Mouse (Mus musculus): ENCODE measurements at regions not wholly inside any gene's neighbourhood (a gene's known extent, or its start where the extent isn't known, plus 50 kb on each side); places are given as distances from the start of the nearest gene placed in this dataset.

- Histone ChIP-seq H3K4me2 (no peak overlapping the region), H3K4me1 (replicated peaks) (no peaks in the 10 kb centered on the region), H3K27ac (replicated peaks) (no peak overlapping the region), H3K4me3 (no peak overlapping the region), H3K27me3 (no peaks in the 10 kb centered on the region), H3K9ac (no peak overlapping the region), H3K9me3 (no peaks in the 10 kb centered on the region), H3K36me3 (no peaks in the 10 kb centered on the region)
- ATAC-seq (ENCODE audit: low read depth), result no peak
- 79% methylated on average over 5 of the region's 5 CpGs for WGBS
Measured at GRCm38 (mm10) chr3:9200156-9200555, 409.7 kb downstream of the Zfp704 start.

DNA sequence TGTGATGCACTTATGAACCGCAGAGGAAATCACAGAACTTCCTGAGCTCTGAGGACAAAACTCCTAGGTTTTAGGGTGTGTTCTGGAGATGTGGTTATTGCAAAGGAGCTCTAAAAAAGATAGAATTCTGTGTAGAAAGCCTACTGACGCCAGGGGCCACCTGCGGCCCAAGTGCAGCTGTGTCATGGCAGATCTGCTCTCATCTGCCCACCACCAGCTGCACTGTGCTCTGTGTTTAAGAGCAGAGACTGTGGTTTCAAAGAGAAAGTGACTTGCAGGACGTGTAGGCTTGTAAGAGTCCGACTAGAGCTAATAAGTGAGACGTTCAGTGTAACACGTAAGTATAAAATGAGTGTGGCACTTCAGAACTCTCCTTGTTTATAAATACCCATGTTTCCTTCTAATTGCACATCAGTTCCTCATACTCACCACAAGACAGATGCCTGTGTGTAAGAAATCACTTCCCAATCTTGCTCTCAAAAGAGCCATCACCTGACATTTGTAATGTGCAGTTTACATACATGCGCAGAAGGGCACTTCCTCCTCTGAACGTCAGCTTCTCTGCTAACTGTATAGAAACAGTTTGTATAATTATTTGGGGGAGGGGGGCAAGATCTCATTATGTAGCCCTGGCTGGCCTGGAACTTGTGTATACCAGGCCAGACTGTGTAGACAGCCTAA, 411.1 kb downstream of the Zfp704 start:
- no peak overlapping the region for H3K9ac ChIP-seq
- no peak overlapping the region for H3K27ac ChIP-seq (replicated peaks)
- ATAC-seq (ENCODE audit: low read depth), result no peak
- no peaks in the 10 kb centered on the region for H3K4me1 ChIP-seq (replicated peaks)
- no peak overlapping the region for H3K4me2 ChIP-seq
- H3K36me3 ChIP-seq, result no peaks in the 10 kb centered on the region
- H3K9me3 ChIP-seq, result no peaks in the 10 kb centered on the region
- WGBS, result 86% methylated on average over 9 of the region's 9 CpGs
- H3K4me3 ChIP-seq, result no peak overlapping the region
- no peaks in the 10 kb centered on the region for H3K27me3 ChIP-seq

GRCm38 (mm10) chr3:9195781-9196180, 414.1 kb downstream of the Zfp704 start:
- H3K4me2 ChIP-seq, result no peak overlapping the region
- H3K9ac ChIP-seq, result no peak overlapping the region
- no peaks in the 10 kb centered on the region for H3K9me3 ChIP-seq
- 82% methylated on average over 8 of the region's 8 CpGs for WGBS
- no peak overlapping the region for H3K27ac ChIP-seq (replicated peaks)
- no peak for ATAC-seq (ENCODE audit: low read depth)
- no peaks in the 10 kb centered on the region for H3K36me3 ChIP-seq
- no peaks in the 10 kb centered on the region for H3K27me3 ChIP-seq
- H3K4me1 ChIP-seq (replicated peaks), result no peaks in the 10 kb centered on the region
- no peak overlapping the region for H3K4me3 ChIP-seq

GRCm38 (mm10) chr3:9189366-9190287, 420.3 kb downstream of the Zfp704 start:
- Histone ChIP-seq H3K4me2 (no peak overlapping the region), H3K9me3 (no peaks in the 10 kb centered on the region), H3K4me1 (replicated peaks) (no peaks in the 10 kb centered on the region), H3K9ac (no peak overlapping the region), H3K36me3 (no peaks in the 10 kb centered on the region), H3K27ac (replicated peaks) (no peak overlapping the region), H3K27me3 (no peaks in the 10 kb centered on the region), H3K4me3 (no peak overlapping the region)
- 88% methylated on average over 15 of the region's 15 CpGs for WGBS
- ATAC-seq (ENCODE audit: low read depth), result no peak

- H3K9ac ChIP-seq, result no peak overlapping the region
- ATAC-seq (ENCODE audit: low read depth), result no peak
- no peak overlapping the region for H3K27ac ChIP-seq (replicated peaks)
- no peaks in the 10 kb centered on the region for H3K4me1 ChIP-seq (replicated peaks)
- 86% methylated on average over 6 of the region's 6 CpGs for WGBS
- no peaks in the 10 kb centered on the region for H3K9me3 ChIP-seq
- H3K4me2 ChIP-seq, result no peak overlapping the region
- H3K27me3 ChIP-seq, result no peaks in the 10 kb centered on the region
- H3K36me3 ChIP-seq, result no peaks in the 10 kb centered on the region
- no peak overlapping the region for H3K4me3 ChIP-seq
Measured at GRCm38 (mm10) chr3:9186364-9187120, 423.3 kb downstream of the Zfp704 start.

GRCm38 (mm10) chr3:9181576-9181975, 428.3 kb downstream of the Zfp704 start:
- Histone ChIP-seq H3K9ac (no peak overlapping the region), H3K9me3 (no peaks in the 10 kb centered on the region), H3K4me1 (replicated peaks) (no peaks in the 10 kb centered on the region), H3K27me3 (peaks cover 11% of the 10 kb centered on the region; the same call in 1 of the 2 replicates), H3K4me2 (no peak overlapping the region), H3K4me3 (no peak overlapping the region), H3K36me3 (no peaks in the 10 kb centered on the region), H3K27ac (replicated peaks) (no peak overlapping the region)
- WGBS, result 86% methylated on average over 11 of the region's 11 CpGs
- ATAC-seq (ENCODE audit: low read depth), result no peak

GRCm38 (mm10) chr3:9179641-9180040, 430.2 kb downstream of the Zfp704 start:
- H3K36me3 ChIP-seq, result no peaks in the 10 kb centered on the region
- no peak for ATAC-seq (ENCODE audit: low read depth)
- WGBS, result 83% methylated on average over 6 of the region's 6 CpGs
- H3K4me1 ChIP-seq (replicated peaks), result 0 out of 2 replicates have a peak, but pooled peaks cover under 1% of the 10 kb centered on the region
- no peak overlapping the region for H3K4me3 ChIP-seq
- no peak overlapping the region for H3K9ac ChIP-seq
- peaks cover 19% of the 10 kb centered on the region for H3K27me3 ChIP-seq
- H3K4me2 ChIP-seq, result no peak overlapping the region
- H3K9me3 ChIP-seq, result no peaks in the 10 kb centered on the region
- H3K27ac ChIP-seq (replicated peaks), result no peak overlapping the region

DNA sequence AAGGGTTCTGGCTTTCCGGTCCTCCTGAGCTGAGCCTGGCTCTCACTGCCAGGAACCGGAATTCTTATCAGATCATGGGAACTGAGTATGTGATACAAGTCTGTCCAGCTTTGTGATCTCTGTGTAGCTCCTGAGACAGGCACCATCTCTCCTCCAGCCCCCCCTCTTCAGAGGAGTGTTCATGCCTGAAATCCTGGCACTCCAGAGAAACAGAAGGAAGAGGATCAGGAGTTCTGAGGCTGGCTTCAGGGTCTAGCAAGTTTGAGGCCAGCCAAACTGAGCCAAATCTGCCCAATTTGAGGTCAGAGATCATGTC, 435.4 kb downstream of the Zfp704 start:
- no peaks in the 10 kb centered on the region for H3K9me3 ChIP-seq
- H3K9ac ChIP-seq, result no peak overlapping the region
- no peaks in the 10 kb centered on the region for H3K36me3 ChIP-seq
- H3K27me3 ChIP-seq, result peaks cover 40% of the 10 kb centered on the region
- no peak overlapping the region for H3K4me2 ChIP-seq
- no peak overlapping the region; the same call in 1 of the 2 replicates for H3K27ac ChIP-seq (replicated peaks)
- no peak for ATAC-seq (ENCODE audit: low read depth)
- H3K4me3 ChIP-seq, result no peak overlapping the region
- WGBS, result 67% methylated on average over 2 of the region's 2 CpGs
- peaks cover 12% of the 10 kb centered on the region for H3K4me1 ChIP-seq (replicated peaks)

DNA sequence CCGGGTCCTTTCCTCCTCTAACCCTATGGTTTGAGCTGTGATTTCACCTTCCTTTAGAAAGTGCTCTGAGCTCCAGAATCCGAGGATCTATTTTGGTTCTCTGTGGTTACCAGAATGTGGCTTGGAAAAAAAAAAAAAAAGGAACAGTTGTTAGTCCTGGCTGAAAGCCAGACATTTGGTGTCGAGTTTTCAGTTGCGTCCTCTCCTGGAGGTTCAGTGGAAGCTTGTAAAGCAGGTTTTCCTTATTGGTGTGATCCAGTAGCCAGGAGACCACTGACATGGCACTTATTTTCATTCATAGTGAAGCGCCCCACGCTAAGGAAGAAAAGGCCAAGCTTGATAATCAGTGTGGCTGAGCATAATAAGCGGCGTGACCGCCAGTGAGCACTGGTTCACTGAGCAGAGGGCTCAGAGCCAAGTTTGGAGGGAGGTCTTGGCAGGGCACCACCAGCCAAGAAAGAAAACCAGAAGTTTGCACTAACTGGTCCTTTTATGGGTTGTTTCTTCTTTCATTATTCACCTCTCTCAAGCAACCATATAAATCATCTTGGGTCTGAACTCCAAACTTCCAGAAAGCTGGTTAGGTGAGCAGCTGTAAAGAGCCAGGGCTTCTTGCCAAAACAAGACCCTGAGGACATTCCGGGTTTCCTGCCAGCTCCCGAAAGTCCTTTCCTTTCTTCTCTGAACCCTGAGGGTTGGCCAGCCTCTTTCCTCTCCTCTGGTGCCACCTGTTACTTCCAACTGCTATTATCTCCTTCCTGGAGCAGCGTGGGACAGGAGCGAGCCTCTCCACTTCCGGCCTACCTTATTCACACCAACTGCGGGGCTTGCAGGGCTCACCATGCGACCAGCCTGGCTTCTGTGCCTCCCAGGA, 436.0 kb downstream of the Zfp704 start:
- no peak overlapping the region for H3K4me2 ChIP-seq

DNA sequence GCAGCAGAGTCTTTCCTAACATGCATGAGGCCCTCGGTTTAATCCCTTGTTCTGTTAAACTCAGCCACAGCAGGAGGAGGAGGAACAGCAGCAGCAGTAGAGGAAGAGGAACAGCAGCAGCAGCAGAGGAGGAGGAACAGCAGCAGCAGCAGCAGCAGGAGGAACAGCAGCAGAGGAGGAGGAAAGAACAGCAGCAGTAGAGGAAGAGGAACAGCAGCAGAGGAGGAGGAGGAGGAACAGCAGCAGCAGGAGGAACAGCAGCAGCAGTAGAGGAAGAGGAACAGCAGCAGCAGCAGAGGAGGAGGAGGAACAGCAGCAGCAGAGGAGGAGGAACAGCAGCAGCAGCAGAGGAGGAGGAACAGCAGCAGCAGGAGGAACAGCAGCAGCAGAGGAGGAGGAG, 437.9 kb downstream of the Zfp704 start:
- Histone ChIP-seq H3K36me3 (no peaks in the 10 kb centered on the region), H3K27me3 (peaks cover 35% of the 10 kb centered on the region), H3K4me1 (replicated peaks) (peaks cover 12% of the 10 kb centered on the region), H3K9ac (no peak overlapping the region), H3K4me3 (no peak overlapping the region), H3K9me3 (no peaks in the 10 kb centered on the region), H3K27ac (replicated peaks) (no peak overlapping the region), H3K4me2 (no peak overlapping the region)
- WGBS, result 47% methylated on average over 1 of the region's 1 CpGs
- ATAC-seq (ENCODE audit: low read depth), result no peak

More for the DNA sequence above, 436.0 kb downstream of the Zfp704 start:
- H3K9ac ChIP-seq, result no peak overlapping the region
- no peaks in the 10 kb centered on the region for H3K9me3 ChIP-seq
- H3K36me3 ChIP-seq, result no peaks in the 10 kb centered on the region
- no peak overlapping the region for H3K4me3 ChIP-seq
- H3K27ac ChIP-seq (replicated peaks), result no peak overlapping the region; the same call in 1 of the 2 replicates
- 34% methylated on average over 16 of the region's 16 CpGs for WGBS
- peaks cover 34% of the 10 kb centered on the region for H3K27me3 ChIP-seq
- peak; percentile 95 for ATAC-seq (ENCODE audit: low read depth)
- H3K4me1 ChIP-seq (replicated peaks), result peaks cover 12% of the 10 kb centered on the region

GRCm38 (mm10) chr3:9168955-9169354, 440.9 kb downstream of the Zfp704 start:
- Histone ChIP-seq H3K9me3 (no peaks in the 10 kb centered on the region), H3K9ac (no peak overlapping the region), H3K4me1 (replicated peaks) (0 out of 2 replicates have a peak, but pooled peaks cover 5% of the 10 kb centered on the region), H3K27me3 (peaks cover 27% of the 10 kb centered on the region), H3K36me3 (no peaks in the 10 kb centered on the region), H3K27ac (replicated peaks) (no peak overlapping the region), H3K4me2 (no peak overlapping the region), H3K4me3 (no peak overlapping the region)
- 74% methylated on average over 12 of the region's 12 CpGs for WGBS
- no peak for ATAC-seq (ENCODE audit: low read depth)

Measured in neural tube, embryonic 13.5 days (tissue).